Mouse (Mus musculus) heart, adult 9 months (tissue): ENCODE results near the gene Mgrn1.
A peak's percentile ranks its signal among the peaks of the same experiment; 100 is the strongest.

Experiments
- DNase-seq, 2 experiments: peaks; one replicate each; pipeline ENCODE4 v3.0.0; 2022; ENCODE audit warnings: low spot score in 2 of 2

Gene Mgrn1

GRCm38 (mm10) chr16:4979755-4980380 lies 93.8 kb downstream of the Mgrn1 start:
- DNase-seq, result peak in 1 of 2 experiments; percentile 7

- no peak for DNase-seq
Observed at GRCm38 (mm10) chr16:4984717-4985116, 98.7 kb downstream of the Mgrn1 start.
